Mouse (Mus musculus): Measurements from ENCODE around the gene Ttc39b. TPM values are rescaled to one million over a fixed set of nuclear protein-coding genes. Genes with fewer than 3 reads are reported as not detected.

Gene Ttc39b
- total RNA-seq, 1 experiment: 65.6 TPM

DNA sequence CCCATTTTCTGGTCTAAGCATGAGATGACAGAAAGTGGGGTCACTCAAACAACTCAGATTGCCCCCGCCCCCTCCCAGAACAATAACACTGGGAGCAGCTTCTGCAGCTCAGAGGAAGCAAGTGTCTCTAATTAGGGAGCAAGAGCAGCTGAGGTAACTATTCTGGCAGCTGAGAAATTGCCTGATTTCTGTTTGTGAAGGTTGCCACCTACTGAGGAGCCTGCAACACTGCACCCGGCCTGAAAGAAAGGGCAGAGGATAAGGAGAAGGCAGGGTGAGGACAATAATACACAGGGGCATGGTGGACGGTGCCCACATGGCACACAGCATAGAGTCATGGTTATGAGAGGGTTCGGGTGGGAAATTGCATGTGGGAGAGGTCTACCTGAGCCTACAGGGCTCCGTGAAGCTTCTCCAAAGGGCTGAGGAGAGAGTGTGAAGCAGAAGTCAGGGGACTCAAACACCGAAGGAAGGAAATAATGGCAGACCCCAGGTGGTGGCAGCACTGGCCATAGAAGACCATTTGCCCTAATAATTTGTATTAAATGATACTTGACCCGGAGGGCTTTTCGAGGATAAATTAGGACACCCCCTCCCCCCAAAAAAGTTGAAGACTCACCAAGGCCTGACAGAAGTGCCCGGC, 140.6 kb downstream of the Ttc39b start:
- peak; percentile 21 for DNase-seq (ENCODE audit: low read depth, low spot score)
- Histone ChIP-seq H3K9ac (ENCODE audit: insufficient read depth, low read depth, low read length, poor library complexity, severe bottlenecking) (no peak overlapping the region), H3K27ac (ENCODE audit: insufficient read depth, low read depth, low read length, poor library complexity, severe bottlenecking) (no peak overlapping the region), H3K9me3 (ENCODE audit: control insufficient read depth, insufficient read depth, low read depth, low read length) (no peaks in the 10 kb centered on the region), H3K36me3 (ENCODE audit: control insufficient read depth, insufficient read depth, low read length, poor library complexity, severe bottlenecking) (no peaks in the 10 kb centered on the region), H3K4me1 (ENCODE audit: control insufficient read depth in 2 of 2, insufficient read depth in 2 of 2, low read length in 2 of 2, poor library complexity in 1 of 2) (peaks cover 0 to 4% of the 10 kb centered on the region in 2 experiments; a peak in 1 of 4 replicates), H3K4me3 (ENCODE audit: insufficient read depth in 1 of 2, low read depth in 1 of 2, low read length in 2 of 2, poor library complexity in 1 of 2, severe bottlenecking in 1 of 2) (no peak overlapping the region)
- in situ Hi-C loops (cut with MboI; ENCODE audit: low sequenced_read_pairs in 2 of 2, unreplicated experiment in 2 of 2): no loop called here
- TF ChIP-seq HCFC1 (IDR thresholded peaks at IDR 0.05; ENCODE audit: borderline replicate concordance, insufficient read depth, low read length): no peak
- no peak for TF ChIP-seq MAFK (IDR thresholded peaks at IDR 0.05; ENCODE audit: insufficient read depth, low read depth, low read length)
- TF ChIP-seq ZC3H11A (IDR thresholded peaks at IDR 0.05; ENCODE audit: borderline replicate concordance, low read depth, low read length): peak; percentile 76; the same call in 1 of the 2 replicates

DNA sequence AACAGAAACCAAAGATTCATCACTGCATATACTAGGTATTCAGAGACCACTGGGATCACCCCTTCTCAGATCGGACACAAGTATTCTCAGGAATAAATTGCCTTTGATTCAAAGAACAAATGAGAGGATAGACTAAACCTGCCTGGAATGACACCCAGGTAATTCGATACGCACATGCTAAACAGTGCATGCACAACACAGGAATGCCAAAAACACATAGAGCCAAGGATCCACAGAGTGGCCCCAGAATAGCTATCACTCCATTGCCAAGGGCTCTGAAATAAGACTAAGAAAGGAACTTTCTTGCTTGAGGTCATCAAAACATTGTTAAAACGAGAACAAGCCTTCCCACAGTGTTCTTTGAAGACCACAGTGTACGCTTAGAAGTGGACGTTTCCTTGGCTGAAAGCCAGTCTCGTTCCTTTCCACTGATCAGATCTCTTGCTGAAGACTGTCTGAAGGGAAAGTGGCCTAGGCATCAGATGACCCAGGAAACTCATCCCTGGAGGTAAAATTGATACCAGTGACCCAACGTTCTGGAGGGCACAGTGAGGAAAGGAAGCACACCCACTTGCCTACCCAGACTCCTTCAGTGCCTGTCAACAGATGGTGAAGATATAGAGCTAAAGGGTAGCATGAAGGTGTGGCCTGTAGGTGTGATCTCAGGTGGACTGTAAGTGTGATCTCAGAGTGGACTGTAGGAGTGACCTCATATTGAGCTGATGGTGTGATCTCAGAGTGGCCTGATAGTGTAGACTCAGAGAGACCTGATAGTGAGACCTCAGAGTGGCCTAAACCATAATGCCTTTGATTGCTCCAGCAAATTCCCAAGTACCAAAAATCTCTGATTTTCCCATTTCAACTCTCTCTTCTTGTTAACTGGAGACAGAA, 141.6 kb downstream of the Ttc39b start:
- no peak for DNase-seq (ENCODE audit: low read depth, low spot score)
- Histone ChIP-seq H3K4me3 (ENCODE audit: insufficient read depth in 1 of 2, low read depth in 1 of 2, low read length in 2 of 2, poor library complexity in 1 of 2, severe bottlenecking in 1 of 2) (no peak overlapping the region), H3K36me3 (ENCODE audit: control insufficient read depth, insufficient read depth, low read length, poor library complexity, severe bottlenecking) (no peaks in the 10 kb centered on the region), H3K27ac (ENCODE audit: insufficient read depth, low read depth, low read length, poor library complexity, severe bottlenecking) (no peak overlapping the region), H3K9ac (ENCODE audit: insufficient read depth, low read depth, low read length, poor library complexity, severe bottlenecking) (no peak overlapping the region), H3K4me1 (ENCODE audit: control insufficient read depth in 2 of 2, insufficient read depth in 2 of 2, low read length in 2 of 2, poor library complexity in 1 of 2) (peaks cover 0 to 4% of the 10 kb centered on the region in 2 experiments; a peak in 1 of 4 replicates), H3K9me3 (ENCODE audit: control insufficient read depth, insufficient read depth, low read depth, low read length) (no peaks in the 10 kb centered on the region)
- in situ Hi-C loops (cut with MboI; ENCODE audit: low sequenced_read_pairs in 2 of 2, unreplicated experiment in 2 of 2): no loop called here
- no peak for TF ChIP-seq HCFC1 (IDR thresholded peaks at IDR 0.05; ENCODE audit: borderline replicate concordance, insufficient read depth, low read length)
- TF ChIP-seq ZNF384 (IDR thresholded peaks at IDR 0.05; ENCODE audit: low read depth, low read length): no peak
- TF ChIP-seq ZC3H11A (IDR thresholded peaks at IDR 0.05; ENCODE audit: borderline replicate concordance, low read depth, low read length): no peak

- in situ Hi-C loops (cut with MboI; ENCODE audit: low sequenced_read_pairs in 2 of 2, unreplicated experiment in 2 of 2): no loop called here
- Histone ChIP-seq H3K36me3 (ENCODE audit: control insufficient read depth, insufficient read depth, low read length, poor library complexity, severe bottlenecking) (no peaks in the 10 kb centered on the region), H3K9ac (ENCODE audit: insufficient read depth, low read depth, low read length, poor library complexity, severe bottlenecking) (no peak overlapping the region), H3K9me3 (ENCODE audit: control insufficient read depth, insufficient read depth, low read depth, low read length) (no peaks in the 10 kb centered on the region), H3K4me1 (ENCODE audit: control insufficient read depth in 2 of 2, insufficient read depth in 2 of 2, low read length in 2 of 2, poor library complexity in 1 of 2) (no peaks in the 10 kb centered on the region), H3K4me3 (ENCODE audit: insufficient read depth in 1 of 2, low read depth in 1 of 2, low read length in 2 of 2, poor library complexity in 1 of 2, severe bottlenecking in 1 of 2) (no peak overlapping the region), H3K27ac (ENCODE audit: insufficient read depth, low read depth, low read length, poor library complexity, severe bottlenecking) (no peak overlapping the region)
- no peak for DNase-seq (ENCODE audit: low read depth, low spot score)
- TF ChIP-seq ZC3H11A (IDR thresholded peaks at IDR 0.05; ENCODE audit: borderline replicate concordance, low read depth, low read length) (no peak), MAFK (IDR thresholded peaks at IDR 0.05; ENCODE audit: insufficient read depth, low read depth, low read length) (no peak), ZNF384 (IDR thresholded peaks at IDR 0.05; ENCODE audit: low read depth, low read length) (no peak), CHD2 (IDR thresholded peaks at IDR 0.05; ENCODE audit: low read depth, low read length) (no peak), HCFC1 (IDR thresholded peaks at IDR 0.05; ENCODE audit: borderline replicate concordance, insufficient read depth, low read length) (no peak)
Measured at GRCm38 (mm10) chr4:83177471-83177870, 146.6 kb downstream of the Ttc39b start.

DNA sequence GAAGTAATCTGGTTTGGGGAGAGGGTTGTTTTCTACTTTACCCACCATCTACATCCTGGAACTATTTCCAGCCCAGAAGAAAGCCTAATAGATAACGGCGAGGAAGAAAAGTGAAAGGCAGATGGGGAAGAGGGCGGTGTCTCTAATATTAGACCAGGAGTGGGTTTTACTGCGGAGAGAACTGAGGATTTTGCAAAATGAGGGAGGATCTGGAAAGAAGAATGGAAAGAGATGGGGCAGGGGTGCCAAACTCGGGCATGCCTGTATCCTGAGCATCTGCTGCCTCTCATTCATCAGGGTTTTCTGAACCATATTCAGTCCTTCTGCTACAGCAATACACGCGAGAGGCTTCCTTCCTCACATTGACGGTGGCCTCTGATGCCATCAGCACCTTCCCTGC, 149.1 kb downstream of the Ttc39b start:
- in situ Hi-C loops (cut with MboI; ENCODE audit: low sequenced_read_pairs in 2 of 2, unreplicated experiment in 2 of 2): no loop called here

More for the DNA sequence above, 149.1 kb downstream of the Ttc39b start:
- Histone ChIP-seq H3K36me3 (ENCODE audit: control insufficient read depth, insufficient read depth, low read length, poor library complexity, severe bottlenecking) (no peaks in the 10 kb centered on the region), H3K27ac (ENCODE audit: insufficient read depth, low read depth, low read length, poor library complexity, severe bottlenecking) (no peak overlapping the region), H3K9ac (ENCODE audit: insufficient read depth, low read depth, low read length, poor library complexity, severe bottlenecking) (no peak overlapping the region), H3K4me3 (ENCODE audit: insufficient read depth in 1 of 2, low read depth in 1 of 2, low read length in 2 of 2, poor library complexity in 1 of 2, severe bottlenecking in 1 of 2) (no peak overlapping the region), H3K4me1 (ENCODE audit: control insufficient read depth in 2 of 2, insufficient read depth in 2 of 2, low read length in 2 of 2, poor library complexity in 1 of 2) (no peaks in the 10 kb centered on the region), H3K9me3 (ENCODE audit: control insufficient read depth, insufficient read depth, low read depth, low read length) (no peaks in the 10 kb centered on the region)
- DNase-seq (ENCODE audit: low read depth, low spot score): no peak
- TF ChIP-seq HCFC1 (IDR thresholded peaks at IDR 0.05; ENCODE audit: borderline replicate concordance, insufficient read depth, low read length) (no peak), MAFK (IDR thresholded peaks at IDR 0.05; ENCODE audit: insufficient read depth, low read depth, low read length) (no peak), ZNF384 (IDR thresholded peaks at IDR 0.05; ENCODE audit: low read depth, low read length) (no peak), CHD2 (IDR thresholded peaks at IDR 0.05; ENCODE audit: low read depth, low read length) (no peak), ZC3H11A (IDR thresholded peaks at IDR 0.05; ENCODE audit: borderline replicate concordance, low read depth, low read length) (no peak)
